Comparison of ENCODE assay signal across 39 mouse cellular contexts in genomic region chr16:48871754-48872153, GRCm38 (mm10). TPM values are rescaled to one million over a fixed set of nuclear protein-coding genes. Genes with fewer than 3 reads are reported as not detected.
"Had no signal": no experiment of that assay in that cellular context is flagged by ENCODE, and none has a peak within 500 bp of the region (broad histone marks: within the 10 kb centered on the region; RNA-seq: fewer than 3 reads in every experiment).

No protein-coding gene starts in this region.

- DNase-seq: gastrocnemius, adult 2 months; gastrocnemius, postnatal 10 days; gastrocnemius, postnatal 25 days; heart, adult 11 months; heart, adult 2 months; heart, postnatal 10 days; heart, postnatal 4 days; kidney, adult 18-20 months; kidney, adult 8-10 months; kidney, postnatal 10 days; kidney, postnatal 25 days; kidney, postnatal 4 days had no signal

- H3K4me1 ChIP-seq: heart, embryonic 10.5 days; heart, embryonic 12.5 days; hindbrain, embryonic 10.5 days; hindbrain, embryonic 12.5 days; intestine, embryonic 15.5 days; limb, embryonic 13.5 days; limb, embryonic 15.5 days; liver, embryonic 12.5 days had no signal

- H3K4me3 ChIP-seq: gastrocnemius, adult 2 months; heart, adult 2 months; heart, embryonic 10.5 days; heart, embryonic 12.5 days; hindbrain, embryonic 10.5 days; hindbrain, embryonic 12.5 days; intestine, embryonic 15.5 days; layer of hippocampus, adult 2 months; left cerebral cortex, adult 2 months; limb, embryonic 13.5 days; limb, embryonic 15.5 days; liver, embryonic 12.5 days had no signal

- H3K27ac ChIP-seq: gastrocnemius, adult 2 months; heart, adult 2 months; heart, embryonic 10.5 days; hindbrain, embryonic 10.5 days; hindbrain, embryonic 12.5 days; hindbrain, embryonic 14.5 days; intestine, embryonic 15.5 days; layer of hippocampus, adult 2 months; left cerebral cortex, adult 2 months; limb, embryonic 13.5 days; limb, embryonic 15.5 days; liver, embryonic 12.5 days had no signal

- ATAC-seq: hindbrain, embryonic 16.5 days; inflammation-experienced regulatory T-cells, adult 6 months; intestine, embryonic 15.5 days; intestine, postnatal 0 days; liver, embryonic 12.5 days had no signal

RNA-seq across cellular contexts. Expression of gene Retnlg, which starts 0.7 kb away (rescaled TPM):
- total RNA-seq: gastrocnemius, postnatal 25 days; layer of hippocampus, adult 2 months; layer of hippocampus, postnatal 10 days; layer of hippocampus, postnatal 25 days; left cerebral cortex, postnatal 14 days; left cerebral cortex, postnatal 36 days; liver, adult 2 months had no signal
- polyA plus RNA-seq: heart, embryonic 10.5 days; heart, embryonic 12.5 days; heart, embryonic 14.5 days; hindbrain, embryonic 10.5 days; inflammation-experienced regulatory T-cells, adult 6 months; kidney, embryonic 14.5 days; limb, embryonic 11.5 days; limb, embryonic 13.5 days had no signal

RNA-seq across cellular contexts. Expression of gene Retnla, which starts 29.4 kb away (rescaled TPM):
- total RNA-seq: gastrocnemius, postnatal 4 days; heart, postnatal 4 days; layer of hippocampus, adult 2 months; layer of hippocampus, postnatal 10 days; layer of hippocampus, postnatal 25 days; left cerebral cortex, adult 2 months; left cerebral cortex, postnatal 36 days had no signal
- polyA plus RNA-seq: frontal cortex, adult 2 months; heart, embryonic 10.5 days; heart, embryonic 12.5 days; heart, embryonic 14.5 days; hindbrain, embryonic 10.5 days; hindbrain, embryonic 12.5 days; hindbrain, embryonic 14.5 days; hindbrain, embryonic 16.5 days; inflammation-experienced regulatory T-cells, adult 6 months; intestine, embryonic 15.5 days; intestine, postnatal 0 days; kidney, embryonic 14.5 days; limb, embryonic 11.5 days; limb, embryonic 13.5 days; limb, embryonic 15.5 days; liver, adult 2 months; liver, embryonic 12.5 days had no signal

RNA-seq across cellular contexts. Expression of gene Retnlb, which starts 55.1 kb away (rescaled TPM):
- total RNA-seq: gastrocnemius, adult 2 months; gastrocnemius, postnatal 10 days; gastrocnemius, postnatal 25 days; gastrocnemius, postnatal 4 days; heart, adult 2 months; heart, postnatal 10 days; heart, postnatal 25 days; heart, postnatal 4 days; layer of hippocampus, adult 2 months; layer of hippocampus, postnatal 10 days; layer of hippocampus, postnatal 25 days; left cerebral cortex, adult 2 months; left cerebral cortex, postnatal 14 days; left cerebral cortex, postnatal 36 days; liver, adult 2 months had no signal
- polyA plus RNA-seq: frontal cortex, adult 2 months; heart, adult 2 months; heart, embryonic 10.5 days; heart, embryonic 12.5 days; heart, embryonic 14.5 days; heart, embryonic 16.5 days; hindbrain, embryonic 10.5 days; hindbrain, embryonic 12.5 days; hindbrain, embryonic 14.5 days; hindbrain, embryonic 16.5 days; inflammation-experienced regulatory T-cells, adult 6 months; intestine, embryonic 15.5 days; kidney, embryonic 14.5 days; kidney, embryonic 16.5 days; limb, embryonic 11.5 days; limb, embryonic 13.5 days; limb, embryonic 15.5 days; liver, adult 2 months; liver, embryonic 12.5 days had no signal
